Mouse (Mus musculus): ENCODE results near the gene Zfp119b. TPM values are rescaled to one million over a fixed set of nuclear protein-coding genes. Genes with fewer than 3 reads are reported as not detected.

Gene Zfp119b
- total and polyA plus RNA-seq, 3 experiments, result 3.9 to 13.6 (median 6.5) TPM

DNA sequence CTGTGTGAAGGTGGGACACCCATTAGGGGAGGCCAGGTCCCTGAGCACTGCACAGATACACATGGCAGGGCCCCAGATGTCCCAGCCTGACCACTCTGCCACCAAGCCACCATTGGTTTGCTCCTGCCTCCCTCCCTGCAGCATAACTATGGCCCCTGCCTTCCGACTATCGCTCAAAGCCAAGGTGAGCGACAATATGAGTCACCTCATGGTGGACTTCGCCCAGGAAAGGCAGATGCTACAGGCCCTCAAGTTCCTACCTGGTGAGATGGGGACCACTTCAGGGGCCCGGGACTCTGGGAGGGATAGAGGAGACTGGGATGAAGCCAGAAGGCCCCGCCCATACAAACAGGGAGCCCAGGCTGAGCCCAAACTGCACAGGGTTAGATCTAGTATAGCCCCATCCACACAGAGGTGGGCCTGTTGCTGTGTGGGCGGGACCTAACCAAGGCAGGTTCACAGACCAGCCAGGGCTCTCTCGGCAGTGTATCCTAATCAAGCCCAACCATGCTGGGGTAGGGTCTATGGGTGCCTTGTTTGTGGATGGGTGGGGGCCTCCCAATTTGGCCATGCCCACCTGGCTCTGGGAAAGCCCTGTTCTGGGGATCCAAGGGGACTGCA, 41.1 kb upstream of the Zfp119b start:
- in situ Hi-C loops (cut with MboI; ENCODE audit: low pct_ligation_motif_present, low pct_unique_long_range_greater_than_20kb, low sequenced_read_pairs) (no loop called here), dilution Hi-C loops (cut with MboI; ENCODE audit: extremely low pct_ligation_motif_present, extremely low pct_unique_long_range_greater_than_20kb, low sequenced_read_pairs) (no loop called here)
- H3K9me3 ChIP-seq (replicated peaks; ENCODE audit: low read length), result no peaks in the 10 kb centered on the region
- H3K36me3 ChIP-seq (replicated peaks in 1 of 2; ENCODE audit: control insufficient read depth in 1 of 2, insufficient read depth in 1 of 2, low read length in 1 of 2), result no peaks in the 10 kb centered on the region
- no peak overlapping the region for H3K4me2 ChIP-seq (ENCODE audit: insufficient read depth, low read depth, poor library complexity, severe bottlenecking)
- H3K9ac ChIP-seq (ENCODE audit: insufficient read depth, low read depth), result no peak overlapping the region
- DNase-seq (ENCODE audit: extremely low read depth), result no peak
- H3K79me2 ChIP-seq (replicated peaks; ENCODE audit: control insufficient read depth, extremely low read depth, insufficient read depth, poor library complexity, severe bottlenecking), result no peaks in the 10 kb centered on the region
- no peak overlapping the region for H3K27ac ChIP-seq (ENCODE audit: insufficient read depth, low read depth)
- H3K4me3 ChIP-seq (replicated peaks in 1 of 3; ENCODE audit: low read depth in 2 of 3, low read length in 2 of 3, poor library complexity in 1 of 3), result no peak overlapping the region
- peaks cover 84% of the 10 kb centered on the region for H3K27me3 ChIP-seq (replicated peaks)
- H3K4me1 ChIP-seq (ENCODE audit: control insufficient read depth in 1 of 2, insufficient read depth in 2 of 2), result no peaks in the 10 kb centered on the region
- no peak for TF ChIP-seq NELFE (IDR thresholded peaks at IDR 0.05; ENCODE audit: low read depth, low read length)
- TF ChIP-seq TBP (conservative IDR thresholded peaks at IDR 0.05; ENCODE audit: low read depth, low read length), result no peak
- no peak for TF ChIP-seq JUN (IDR thresholded peaks at IDR 0.05; ENCODE audit: insufficient read depth, low read depth, low read length)
- TF ChIP-seq JUND (conservative IDR thresholded peaks at IDR 0.05; ENCODE audit: low read depth, low read length), result no peak
- no peak for TF ChIP-seq EP300 (IDR thresholded peaks at IDR 0.05; ENCODE audit: low read length)
- no peak for TF ChIP-seq PAX5 (IDR thresholded peaks at IDR 0.05; ENCODE audit: low read length)
- no peak for TF ChIP-seq BHLHE40 (IDR thresholded peaks at IDR 0.05; ENCODE audit: low read depth, low read length)
- TF ChIP-seq MEF2A (IDR thresholded peaks at IDR 0.05; ENCODE audit: borderline replicate concordance, low read depth, low read length), result no peak
- TF ChIP-seq ZMIZ1 (IDR thresholded peaks at IDR 0.05; ENCODE audit: low read depth, low read length), result no peak
- TF ChIP-seq NRF1 (IDR thresholded peaks at IDR 0.05; ENCODE audit: low read depth, low read length), result no peak
- TF ChIP-seq SIN3A (IDR thresholded peaks at IDR 0.05; ENCODE audit: low read length), result no peak
- TF ChIP-seq ZC3H11A (IDR thresholded peaks at IDR 0.05; ENCODE audit: low read depth, low read length), result no peak
- TF ChIP-seq HCFC1 (IDR thresholded peaks at IDR 0.05; ENCODE audit: low read depth, low read length), result no peak
- TF ChIP-seq MAFK (IDR thresholded peaks at IDR 0.05; ENCODE audit: insufficient replicate concordance, low read length), result no peak
- no peak for TF ChIP-seq UBTF (IDR thresholded peaks at IDR 0.05; ENCODE audit: low read depth, low read length)
- TF ChIP-seq MAZ (IDR thresholded peaks at IDR 0.05; ENCODE audit: low read depth, low read length), result no peak
- no peak for TF ChIP-seq ZKSCAN1 (IDR thresholded peaks at IDR 0.05; ENCODE audit: borderline replicate concordance, low read depth, low read length)
- no peak for TF ChIP-seq E2F4 (IDR thresholded peaks at IDR 0.05; ENCODE audit: insufficient replicate concordance, low read depth, low read length)
- TF ChIP-seq RAD21 (IDR thresholded peaks at IDR 0.05; ENCODE audit: low read depth, low read length), result no peak
